18 mouse cellular contexts compared by ENCODE assay signal in genomic region chr14:62609904-62610303, GRCm38 (mm10).
"Had no signal": no experiment of that assay in that cellular context is flagged by ENCODE, and none has a peak within 500 bp of the region (broad histone marks: within the 10 kb centered on the region; RNA-seq: fewer than 3 reads in every experiment).

No protein-coding gene starts in this region.

- ATAC-seq: hindbrain, embryonic 16.5 days; inflammation-experienced regulatory T-cells, adult 6 months; intestine, embryonic 15.5 days; intestine, postnatal 0 days; liver, embryonic 12.5 days had no signal

- DNase-seq: gastrocnemius, adult 2 months; gastrocnemius, postnatal 10 days; gastrocnemius, postnatal 25 days; heart, adult 18-20 months; heart, postnatal 10 days; heart, postnatal 4 days; kidney, adult 18-20 months; kidney, adult 8-10 months; kidney, postnatal 10 days; kidney, postnatal 25 days; layer of hippocampus, adult 9-11 months; layer of hippocampus, postnatal 36 days; left cerebral cortex, postnatal 4 days had no signal
